Mouse (Mus musculus) adrenal gland, adult 18-20 months (tissue): ENCODE data around the gene Olfr960. TPM values are rescaled to one million over a fixed set of nuclear protein-coding genes. Genes with fewer than 3 reads are reported as not detected.

Source experiments
- DNase-seq, 2 experiments: peaks; one replicate each; pipeline ENCODE4 v3.0.0; 2021 to 2022; ENCODE audit warnings: low spot score in 2 of 2
- long read RNA-seq, 2 experiments: library from polyadenylated mRNA; stranded (forward); transcript quantifications; one replicate each; pipeline ENCODE4 v2.0.0; 2021
- total RNA-seq, 2 experiments: library from RNA; stranded (reverse); gene quantifications; 1 replicate in 1 of 2; 2 replicates in 1 of 2; pipeline ENCODE4 v1.2.3; 2021

Gene Olfr960
- total RNA-seq: not detected
- long read RNA-seq, experiment 1: 0 reads
- long read RNA-seq, experiment 2: 0 reads

DNA sequence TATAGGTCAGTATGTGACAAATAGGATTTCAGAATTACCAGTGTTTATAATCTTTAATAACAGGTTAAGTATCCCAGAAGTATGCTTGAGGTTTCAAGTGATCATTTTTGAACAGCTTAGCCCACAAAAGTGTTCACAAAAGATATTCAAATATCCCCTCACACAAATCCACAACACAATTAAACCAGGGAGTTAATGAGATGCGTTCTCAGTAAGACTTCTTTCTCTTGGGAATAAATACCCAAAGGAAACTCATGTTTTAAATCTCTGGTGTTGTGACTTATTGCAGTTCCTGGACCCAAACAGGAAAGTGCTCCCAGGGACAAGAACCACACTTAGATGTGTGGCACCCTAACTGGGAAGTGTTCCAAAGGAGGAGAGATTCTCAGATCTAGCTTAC lies at the start of gene Olfr960:
Gene Olfr960 (plus strand): TSS at position 301 of the 400 bp plus-strand sequence.
- DNase-seq: no peak

DNA sequence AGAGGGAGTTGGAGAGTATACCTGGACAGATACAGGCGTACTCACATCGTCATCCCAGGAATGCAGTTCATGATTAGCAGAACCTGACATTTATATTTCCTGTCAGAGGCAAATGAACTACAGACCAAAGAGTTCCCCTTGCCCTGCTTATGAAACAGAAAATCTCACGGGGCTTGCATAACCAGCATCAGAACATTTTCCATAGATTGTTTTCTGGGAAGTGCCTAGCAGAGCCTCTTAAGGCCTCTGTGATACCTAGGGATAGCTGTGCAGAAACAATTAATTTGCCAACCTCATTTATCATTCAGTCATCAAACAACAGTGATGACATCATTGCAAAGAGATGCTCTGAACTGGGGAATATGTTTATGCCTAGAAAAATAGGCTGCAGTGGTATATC lies 45.7 kb upstream of the Olfr960 start, which contains the start of gene Olfr959:
Gene Olfr959 (minus strand): TSS at position 101 of the 400 bp plus-strand sequence.
- no peak for DNase-seq

DNA sequence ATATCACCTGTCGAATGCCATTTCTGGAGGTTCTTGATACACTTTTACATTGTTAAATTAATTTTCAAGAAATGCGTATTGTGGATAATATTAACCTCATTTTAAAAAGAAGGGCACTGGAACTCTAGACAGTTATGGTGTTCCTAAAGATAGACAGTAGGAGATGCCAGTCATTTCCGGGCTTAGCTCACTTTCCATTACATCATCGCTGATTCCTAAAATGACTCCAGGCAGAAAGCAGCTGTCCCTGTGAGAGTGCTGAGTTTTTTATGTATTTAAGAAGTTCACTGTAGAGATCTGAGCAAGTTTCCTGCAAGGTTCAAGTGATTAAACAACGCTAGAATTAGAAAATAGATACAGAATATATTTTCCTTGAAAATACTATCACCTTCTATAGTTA lies 44.1 kb upstream of the Olfr960 start:
- no peak for DNase-seq

DNA sequence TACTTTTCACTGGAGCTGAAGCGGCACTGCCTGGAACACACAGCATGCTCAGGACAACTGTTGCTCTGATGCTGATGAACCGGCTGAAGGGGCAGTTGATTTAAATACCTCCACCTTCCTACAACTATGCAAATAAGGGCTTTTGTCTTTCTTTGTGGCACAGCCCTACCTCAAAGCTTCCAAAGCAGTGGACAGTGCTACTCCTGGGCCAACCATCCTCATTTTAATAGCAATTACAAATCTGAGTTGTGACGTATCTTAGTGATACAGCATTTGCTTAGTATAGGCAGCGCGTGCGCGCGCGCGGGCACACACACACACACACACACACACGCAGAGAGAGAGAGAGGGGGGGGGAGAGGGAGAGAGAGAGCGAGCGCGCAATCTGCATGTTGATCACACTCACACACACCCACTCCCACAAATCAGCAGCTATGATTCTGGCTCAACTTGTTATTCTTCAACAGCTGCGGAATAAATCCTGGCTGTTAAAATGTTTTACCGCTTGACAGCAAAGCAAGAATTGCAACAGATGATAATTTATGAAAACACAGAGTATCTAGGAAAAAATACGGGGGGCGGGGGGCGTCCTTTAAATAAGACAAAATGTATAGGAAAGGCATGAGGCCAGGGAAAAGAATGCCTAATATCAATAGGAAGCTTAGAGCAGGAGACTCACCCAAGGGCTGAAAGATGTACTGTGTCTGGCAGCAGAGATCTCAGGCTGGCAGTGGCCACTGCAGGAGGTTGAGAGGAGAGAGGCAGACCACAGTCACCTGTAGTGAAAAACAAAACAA lies 18.4 kb upstream of the Olfr960 start:
- DNase-seq: no peak

DNA sequence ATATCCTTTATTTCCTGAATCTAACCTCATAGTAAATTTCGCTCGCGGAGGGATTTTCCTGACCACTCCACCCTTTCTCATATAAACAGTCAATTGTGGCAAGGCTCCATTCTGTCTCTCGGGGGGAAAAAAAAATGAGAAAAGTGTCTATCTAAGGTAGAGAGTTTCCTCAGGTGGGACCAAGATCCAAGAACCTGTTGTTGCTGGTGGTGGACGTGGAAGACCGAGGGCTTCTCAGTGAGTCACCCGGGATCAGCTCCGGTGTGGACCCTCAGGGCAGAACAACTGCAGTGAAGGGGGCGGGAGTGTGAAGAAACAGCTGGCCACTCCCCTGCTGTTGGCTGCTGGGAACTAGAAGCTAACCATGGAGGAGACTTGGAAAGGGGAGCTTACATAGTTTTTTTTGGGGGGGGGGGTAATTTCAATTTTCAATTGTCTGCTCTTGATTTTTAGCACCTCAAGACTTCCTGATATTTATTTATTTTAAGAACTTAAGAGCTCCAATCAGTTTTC lies 17.8 kb upstream of the Olfr960 start:
- no peak for DNase-seq

DNA sequence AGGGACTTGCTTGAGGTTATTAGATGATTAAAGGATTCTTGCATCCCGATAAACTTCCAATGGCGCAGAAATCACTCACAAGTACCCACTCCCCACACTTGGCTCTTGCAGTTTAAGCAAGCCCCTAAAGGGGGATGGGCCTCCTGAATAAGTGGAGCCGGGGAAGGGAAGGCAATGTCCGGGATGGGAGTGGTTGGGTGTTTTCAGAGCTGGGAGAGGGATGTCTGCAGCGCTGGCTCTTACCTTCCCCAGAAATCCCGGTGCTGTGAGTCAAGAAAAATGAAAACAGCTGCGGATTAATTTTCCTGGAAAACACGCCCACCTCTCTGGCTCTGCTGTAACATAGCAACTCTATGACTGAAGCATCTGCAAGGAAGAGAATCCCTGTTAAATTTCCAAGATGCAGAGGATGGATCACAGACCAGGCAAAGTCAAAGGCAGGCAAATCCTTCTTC lies 17.1 kb upstream of the Olfr960 start, which contains the start of gene AW551984:
Gene AW551984 (minus strand): TSS at position 405 of the 455 bp plus-strand sequence.
- no peak for DNase-seq

DNA sequence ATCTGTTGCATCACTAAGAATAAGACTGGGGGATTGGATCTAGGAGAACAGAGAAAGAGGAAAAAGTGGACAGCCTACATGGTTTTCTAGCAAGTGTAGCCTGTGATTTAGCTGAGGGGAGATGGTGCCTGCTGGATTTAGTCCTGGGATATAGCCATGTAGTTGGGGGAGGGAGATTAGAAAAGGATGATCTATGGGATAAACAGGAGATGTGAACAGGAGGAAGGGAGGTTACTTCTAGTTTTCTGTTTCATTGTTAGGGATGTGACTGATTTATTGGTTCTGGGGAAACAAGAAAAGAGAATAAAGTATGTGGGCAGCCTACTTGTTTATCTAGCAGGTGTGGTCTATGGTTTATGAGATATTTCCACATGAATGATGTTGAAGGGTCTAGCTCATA lies 12.7 kb upstream of the Olfr960 start:
- no peak for DNase-seq

DNA sequence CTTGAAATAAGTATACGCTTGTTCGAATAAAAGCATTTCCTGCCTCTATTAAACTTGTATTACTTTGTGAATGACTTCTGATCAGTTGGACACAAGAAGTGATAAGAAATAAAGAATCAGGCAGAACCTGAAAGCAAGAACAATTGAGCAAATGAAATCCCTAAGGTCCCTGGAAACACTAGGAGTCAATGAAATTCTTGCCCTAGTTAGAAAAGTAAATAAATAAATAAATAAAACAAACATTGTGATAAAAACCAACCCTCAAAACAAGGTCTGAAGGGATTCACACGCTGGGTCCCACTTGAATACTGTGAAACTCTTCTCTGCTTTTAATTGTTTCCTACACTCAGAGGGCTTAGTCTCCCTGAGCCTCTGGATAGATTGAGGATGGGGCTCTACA lies 10.8 kb upstream of the Olfr960 start, which contains the start of gene Olfr148:
Gene Olfr148 (plus strand): TSS at position 301 of the 400 bp plus-strand sequence.
- DNase-seq: no peak

DNA sequence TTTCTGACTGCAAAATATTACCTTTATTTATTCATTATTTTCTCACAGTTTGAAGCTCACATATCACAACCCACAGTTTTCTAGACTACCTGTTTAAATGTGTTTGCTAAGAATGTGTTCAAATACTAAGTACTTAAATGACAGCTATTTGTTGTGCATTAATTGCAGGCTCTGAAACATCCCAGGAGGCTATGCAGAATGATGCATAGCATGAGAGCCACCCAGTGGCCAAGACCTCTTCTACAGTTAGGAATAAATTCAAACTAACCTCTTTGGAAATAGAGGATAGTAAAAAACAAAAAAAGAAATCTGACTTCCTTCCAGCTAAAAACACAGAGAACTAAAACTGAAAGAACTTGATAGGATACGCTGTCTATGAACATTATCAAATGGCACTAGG lies 9.2 kb upstream of the Olfr960 start:
- DNase-seq: no peak

DNA sequence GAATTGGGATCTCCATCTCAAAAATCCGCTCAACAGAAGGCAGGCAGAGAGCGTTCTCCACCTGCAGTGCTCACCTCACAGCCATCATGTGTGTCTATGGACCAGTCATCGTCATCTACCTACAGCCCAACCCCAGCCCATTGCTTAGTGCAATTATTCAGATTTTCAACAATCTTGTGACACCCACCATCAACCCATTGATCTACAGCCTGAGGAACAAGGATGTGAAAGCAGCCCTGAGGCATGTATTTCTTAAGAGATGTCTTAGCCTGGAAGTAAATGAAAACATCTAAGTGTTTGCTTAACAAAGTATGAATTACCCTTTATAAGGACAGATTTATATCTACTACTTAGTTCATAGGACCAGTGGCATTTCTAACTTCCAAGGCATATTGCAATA lies 2.6 kb downstream of the Olfr960 start:
- no peak for DNase-seq

DNA sequence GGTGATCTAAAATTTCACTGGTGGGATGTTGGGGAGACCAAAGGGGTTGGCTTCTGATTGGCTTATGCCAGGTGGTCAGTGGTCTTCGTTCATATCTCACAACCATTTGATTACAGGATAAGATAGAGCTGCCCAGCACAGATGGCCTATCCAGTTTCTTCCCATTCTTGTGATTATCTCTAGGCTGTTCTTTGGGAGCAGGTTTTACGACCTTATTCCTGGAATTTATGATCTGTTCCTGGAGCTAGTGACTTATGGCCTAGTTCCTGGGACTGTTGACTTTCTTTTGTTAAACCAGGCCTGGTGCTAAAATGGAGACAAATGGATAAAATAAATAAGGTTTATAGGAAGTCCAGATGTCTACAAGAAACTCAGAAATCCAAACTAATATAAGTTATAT lies 3.5 kb downstream of the Olfr960 start:
- no peak for DNase-seq

DNA sequence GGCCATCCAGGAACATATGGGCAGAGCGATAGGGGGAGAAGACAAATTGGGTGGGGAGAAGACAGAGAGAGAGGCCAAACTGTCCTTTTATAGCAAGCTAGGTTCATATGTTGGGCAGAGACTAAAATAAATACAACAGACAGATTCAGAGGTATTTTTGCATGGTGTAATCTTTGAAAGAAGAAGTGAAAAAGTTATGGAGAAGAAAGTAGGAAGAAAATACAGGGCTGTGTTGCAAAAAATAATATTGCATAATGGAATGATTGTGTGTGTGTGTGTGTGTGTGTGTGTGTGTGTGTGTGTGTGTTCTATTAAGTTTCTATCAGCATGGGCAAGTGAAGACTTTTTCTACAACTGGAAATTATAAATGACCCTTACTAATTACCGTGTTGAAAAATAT lies 7.9 kb downstream of the Olfr960 start:
- no peak for DNase-seq

DNA sequence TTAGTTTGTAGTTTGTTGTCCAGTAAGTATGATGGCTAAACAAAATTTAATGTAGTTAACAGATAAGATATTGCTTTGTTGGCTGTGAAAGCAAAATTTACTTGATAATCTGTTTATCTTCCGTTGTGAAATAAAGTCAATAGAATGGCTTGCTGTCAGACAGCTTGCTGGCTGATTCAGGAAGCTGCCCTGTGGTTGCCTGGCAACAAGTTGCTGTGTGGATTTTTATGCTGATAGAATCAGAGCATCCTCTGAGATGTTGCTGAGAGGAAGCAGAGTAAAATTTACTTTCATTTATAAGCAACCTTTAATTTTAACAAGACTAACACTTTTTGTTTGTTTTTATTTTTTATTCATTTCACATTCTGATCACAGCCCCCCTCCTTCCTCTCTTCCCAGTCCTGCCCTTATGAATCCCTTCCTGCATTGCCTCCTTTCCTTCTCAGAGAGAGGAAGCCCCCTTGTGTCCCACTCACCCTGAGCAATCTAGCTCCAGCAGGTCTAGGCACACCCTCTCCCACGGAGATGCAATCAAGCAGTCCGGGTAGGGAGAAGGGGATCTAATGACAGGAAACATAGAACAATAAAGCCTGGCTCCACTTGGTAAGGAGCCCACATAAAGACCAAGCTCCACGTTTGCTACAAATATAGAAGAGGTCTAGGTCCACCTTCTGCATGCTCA lies 12.9 kb downstream of the Olfr960 start:
- no peak for DNase-seq

DNA sequence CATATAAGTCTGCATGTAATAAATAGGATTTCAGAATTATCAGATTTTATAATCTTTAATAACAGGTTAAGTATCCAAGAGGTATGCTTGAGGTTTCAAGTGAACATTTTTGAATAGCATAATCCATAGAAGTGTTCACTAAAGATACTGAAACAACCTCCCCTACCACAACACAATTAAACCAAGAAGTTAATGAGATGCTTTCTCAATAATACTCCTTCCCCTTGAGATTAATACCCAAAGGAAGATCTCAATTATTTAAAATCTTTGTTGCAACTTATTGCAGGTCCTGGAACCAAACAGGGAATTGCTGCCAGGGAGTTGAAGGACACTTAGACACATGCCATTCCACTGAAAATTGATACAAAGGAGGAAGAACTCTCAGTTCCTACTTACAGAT lies 23.6 kb downstream of the Olfr960 start, which contains the start of gene Olfr961:
Gene Olfr961 (plus strand): TSS at position 301 of the 400 bp plus-strand sequence.
- no peak for DNase-seq

DNA sequence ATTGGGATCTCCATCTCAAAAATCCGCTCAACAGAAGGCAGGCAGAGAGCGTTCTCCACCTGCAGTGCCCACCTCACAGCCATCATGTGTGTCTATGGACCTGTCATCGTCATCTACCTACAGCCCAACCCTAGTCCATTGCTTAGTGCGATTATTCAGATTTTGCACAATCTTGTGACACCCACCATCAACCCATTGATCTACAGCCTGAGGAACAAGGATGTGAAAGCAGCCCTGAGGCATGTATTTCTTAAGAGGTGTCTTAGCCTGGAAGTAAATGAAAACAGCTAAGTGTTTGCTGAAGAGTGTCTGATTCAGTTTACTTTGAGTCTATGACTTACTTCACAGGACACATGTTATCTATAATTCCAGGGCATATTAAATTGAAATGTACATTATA lies 26.2 kb downstream of the Olfr960 start:
- DNase-seq: no peak

DNA sequence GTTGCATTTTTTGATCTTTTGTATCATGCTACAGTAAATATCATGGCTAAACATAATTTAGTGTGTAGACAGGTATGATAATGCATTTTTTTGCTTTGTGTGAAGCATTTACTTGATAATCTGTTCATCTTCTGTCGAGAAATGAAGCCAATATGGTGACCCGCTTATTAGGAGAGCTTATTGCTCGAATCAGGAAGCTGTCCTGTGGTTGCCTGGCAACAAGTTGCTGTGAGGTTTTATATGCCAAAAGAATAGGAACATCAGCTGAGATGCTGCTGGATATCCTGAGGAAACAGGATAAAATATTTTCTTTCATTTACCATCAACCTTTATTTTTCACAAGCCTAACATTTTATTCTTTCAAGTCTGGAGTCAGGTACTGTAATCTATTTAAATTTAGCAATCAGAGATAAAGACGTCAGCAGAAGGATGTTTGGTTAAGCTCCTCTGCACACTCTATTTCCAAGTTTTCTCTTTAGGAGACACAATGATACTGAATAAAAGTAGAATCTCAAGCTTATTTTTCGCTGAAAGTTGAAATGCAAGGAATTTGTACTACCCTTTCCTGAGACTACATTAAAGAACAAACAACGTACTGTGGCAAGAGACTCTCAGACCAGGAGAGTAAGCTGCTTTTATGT lies 33.7 kb downstream of the Olfr960 start:
- no peak for DNase-seq

DNA sequence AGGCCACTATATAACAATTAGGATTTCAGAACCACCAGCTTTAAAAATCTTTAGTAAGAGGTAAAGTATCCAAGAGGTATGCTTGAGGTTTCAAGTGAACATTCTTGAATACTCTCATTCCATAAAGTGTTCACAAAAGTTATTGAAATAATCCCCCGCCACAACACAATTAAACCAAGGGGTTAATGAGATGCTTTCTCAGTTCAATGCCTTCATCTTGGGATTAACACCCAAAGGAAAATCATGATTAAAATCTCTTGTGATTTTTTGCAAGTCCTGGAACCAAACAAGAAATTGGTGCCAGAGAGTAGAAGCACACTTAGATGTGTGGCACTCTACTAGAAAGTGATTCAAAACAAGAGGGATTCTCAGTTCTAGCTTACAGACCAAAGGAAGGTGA lies 45.7 kb downstream of the Olfr960 start, which contains the start of gene Olfr963:
Gene Olfr963 (plus strand): TSS at position 301 of the 400 bp plus-strand sequence.
- no peak for DNase-seq

DNA sequence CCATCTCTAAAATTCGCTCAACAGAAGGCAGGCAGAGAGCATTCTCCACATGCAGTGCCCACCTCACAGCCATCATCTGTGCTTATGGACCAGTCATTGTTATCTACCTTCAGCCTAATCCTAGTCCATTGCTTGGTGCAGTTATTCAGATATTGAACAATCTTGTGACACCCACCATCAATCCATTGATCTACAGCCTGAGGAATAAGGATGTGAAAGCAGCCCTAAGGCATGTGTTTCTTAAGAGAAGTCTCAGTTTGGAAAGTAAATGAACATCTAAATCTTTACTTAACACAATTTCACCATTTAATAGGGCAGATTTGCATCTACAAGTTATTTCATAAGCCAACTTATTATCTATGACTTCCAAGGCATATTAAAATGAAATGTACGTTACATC lies 48.5 kb downstream of the Olfr960 start:
- no peak for DNase-seq
